Mouse (Mus musculus): ENCODE measurements around the gene Eps15. TPM values are rescaled to one million over a fixed set of nuclear protein-coding genes. Genes with fewer than 3 reads are reported as not detected.

Eps15 gene
- total RNA-seq, 2 experiments from 2014 or later = 53.4 to 62.3 TPM

DNA sequence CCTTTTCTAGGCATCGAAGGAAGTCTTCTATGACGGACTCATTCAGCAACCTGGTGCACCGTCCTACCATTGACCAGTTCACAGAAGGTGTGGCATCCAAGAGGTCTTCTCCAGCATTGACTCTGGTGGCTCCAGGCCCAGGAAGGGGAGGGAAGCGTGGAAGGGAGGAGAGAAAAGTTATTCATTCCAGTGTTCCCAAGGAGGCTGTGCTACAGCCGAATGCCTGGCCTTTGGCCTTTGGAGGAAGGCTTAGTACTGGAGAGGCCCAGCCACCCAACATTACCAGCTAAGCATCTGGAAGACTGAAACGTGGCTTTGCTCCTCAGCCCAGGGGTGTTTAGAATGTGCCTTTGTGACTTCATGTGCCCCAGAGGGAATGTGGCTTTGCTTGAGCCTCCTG is 142.4 kb downstream of the Eps15 start:
- no peak for ATAC-seq (replicated peaks; ENCODE audit: low FRiP score, poor library complexity, severe bottlenecking)

DNA sequence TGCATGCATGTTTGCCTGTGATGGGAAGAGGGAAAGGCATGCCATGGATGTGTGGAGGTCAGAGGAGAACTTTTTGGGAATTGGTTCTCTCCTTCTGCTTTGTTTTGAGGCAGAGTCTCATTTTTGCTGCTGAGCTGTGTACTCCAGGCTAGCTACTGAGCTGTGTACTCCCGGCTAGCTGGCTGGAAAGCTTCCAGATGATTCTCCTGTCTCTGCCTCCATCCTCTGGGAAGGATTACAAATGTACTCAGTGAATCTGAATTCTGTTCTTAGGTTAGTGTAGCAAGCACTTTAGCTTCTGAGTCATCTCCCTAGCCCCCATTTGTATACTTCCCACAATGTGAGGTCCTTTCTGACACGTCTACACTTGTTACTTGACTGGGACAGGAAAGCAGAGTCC is 143.4 kb downstream of the Eps15 start:
- ATAC-seq (replicated peaks; ENCODE audit: low FRiP score, poor library complexity, severe bottlenecking) = no peak

DNA sequence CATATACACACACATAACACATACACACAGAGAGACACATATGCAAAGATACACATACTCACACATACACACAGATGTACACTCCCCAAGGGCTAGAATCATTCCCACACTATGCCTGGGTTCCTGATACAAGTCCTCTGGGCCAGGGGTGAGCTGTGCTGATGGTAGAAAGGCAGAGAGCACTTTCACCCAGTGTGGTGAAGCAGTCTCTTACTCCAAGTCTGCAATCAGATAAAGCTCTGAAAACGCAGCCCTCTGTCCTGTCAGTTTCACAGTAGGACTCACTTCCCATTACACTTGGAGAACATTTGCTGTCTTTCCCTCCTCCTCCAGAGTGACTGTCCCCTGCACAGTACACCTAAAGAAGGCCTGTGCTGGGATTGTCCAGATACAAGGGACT is 147.0 kb downstream of the Eps15 start:
- ATAC-seq (replicated peaks; ENCODE audit: low FRiP score, poor library complexity, severe bottlenecking) = no peak

DNA sequence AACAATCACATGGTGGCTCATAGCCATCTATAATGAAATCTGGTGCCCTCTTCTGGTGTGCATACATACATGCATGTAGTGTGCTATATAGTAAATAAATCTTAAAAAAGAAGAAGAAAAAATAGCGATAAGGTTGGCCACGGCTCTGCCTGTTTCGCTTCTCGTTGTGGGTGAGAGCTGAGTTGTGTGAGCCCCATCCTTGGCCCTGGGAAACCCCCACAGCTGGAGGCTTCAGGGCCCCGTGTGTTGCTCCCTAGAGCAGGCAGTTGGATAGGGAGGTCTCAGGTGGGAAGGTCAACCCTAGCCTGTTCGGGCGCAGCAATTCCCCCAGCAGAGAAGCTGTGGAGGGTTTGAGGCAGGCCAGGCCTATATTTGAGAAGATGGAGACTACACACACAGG is 150.2 kb downstream of the Eps15 start:
- no peak for ATAC-seq (replicated peaks; ENCODE audit: low FRiP score, poor library complexity, severe bottlenecking)

DNA sequence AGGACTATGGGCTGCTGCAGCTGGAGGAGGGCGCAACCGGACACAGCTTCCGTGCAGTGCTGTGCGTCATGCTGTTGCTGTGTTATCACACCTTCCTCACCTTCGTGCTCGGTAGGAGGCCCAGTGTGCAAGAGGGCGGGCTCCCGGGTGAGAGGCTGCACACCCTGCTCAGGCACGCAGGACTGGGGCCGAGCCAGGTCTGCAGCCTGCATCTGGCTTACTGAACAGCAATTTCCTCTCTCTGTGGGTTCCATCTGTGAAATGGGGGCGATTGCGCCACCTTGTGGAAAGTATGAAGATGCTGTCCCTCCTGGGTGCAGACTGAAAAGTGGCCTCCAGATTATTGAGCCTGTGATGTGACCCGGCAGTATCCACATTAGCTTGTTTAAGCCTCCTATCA is 150.8 kb downstream of the Eps15 start:
- ATAC-seq (replicated peaks; ENCODE audit: low FRiP score, poor library complexity, severe bottlenecking) = peak; percentile 74

DNA sequence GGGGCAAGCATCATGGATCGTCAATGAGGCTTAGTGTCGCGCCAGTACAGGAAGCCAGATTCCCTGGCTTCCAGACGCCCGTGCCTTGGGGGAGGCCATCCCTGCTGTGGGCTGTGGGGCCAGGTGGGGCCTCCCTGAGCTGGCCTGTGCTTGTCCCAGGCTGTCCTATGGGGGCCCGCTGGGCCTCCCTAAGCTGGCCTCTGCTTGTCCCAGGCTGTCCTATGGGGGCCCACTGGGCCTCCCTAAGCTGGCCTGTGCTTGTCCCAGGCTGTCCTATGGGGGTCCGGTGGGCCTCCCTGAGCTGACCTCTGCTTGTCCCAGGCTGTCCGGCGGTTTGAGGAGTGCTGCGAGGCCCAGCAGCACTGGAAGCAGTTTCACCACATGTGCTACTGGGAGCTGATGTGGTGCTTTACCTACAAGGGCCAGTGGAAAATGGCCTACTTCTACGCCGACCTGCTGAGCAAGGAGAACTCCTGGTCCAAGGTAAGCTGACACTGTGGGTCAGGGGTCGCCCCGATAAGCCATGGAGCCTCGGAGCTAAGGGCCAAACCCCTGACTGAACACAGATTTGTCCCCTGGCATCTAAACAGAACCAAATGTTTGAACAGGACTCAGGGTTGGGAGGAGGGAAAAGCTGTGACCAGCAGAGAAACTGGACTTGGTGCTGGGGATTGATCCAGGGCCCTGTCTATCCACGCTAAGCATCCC is 152.8 kb downstream of the Eps15 start:
- ATAC-seq (replicated peaks; ENCODE audit: low FRiP score, poor library complexity, severe bottlenecking) = no peak

DNA sequence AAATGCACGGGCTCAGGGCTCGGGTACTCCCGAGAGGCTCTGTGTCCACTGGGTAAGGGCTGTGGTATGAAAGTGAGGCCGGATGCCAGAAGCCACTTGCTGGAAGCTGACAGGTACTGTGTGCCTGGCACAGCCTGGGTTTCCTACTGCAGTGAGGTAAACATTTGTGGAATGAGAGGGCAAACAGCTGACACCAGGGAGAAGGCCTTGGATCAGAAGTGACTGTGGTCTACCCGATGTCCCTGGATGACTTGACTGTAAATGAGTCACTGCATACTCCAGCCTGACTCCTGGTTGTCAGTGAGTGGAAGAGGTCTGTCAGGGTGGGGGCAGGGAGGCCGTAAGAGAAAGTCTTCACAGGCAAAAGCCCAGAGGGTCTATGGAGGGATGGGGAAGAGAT is 153.6 kb downstream of the Eps15 start:
- ATAC-seq (replicated peaks; ENCODE audit: low FRiP score, poor library complexity, severe bottlenecking) = no peak

DNA sequence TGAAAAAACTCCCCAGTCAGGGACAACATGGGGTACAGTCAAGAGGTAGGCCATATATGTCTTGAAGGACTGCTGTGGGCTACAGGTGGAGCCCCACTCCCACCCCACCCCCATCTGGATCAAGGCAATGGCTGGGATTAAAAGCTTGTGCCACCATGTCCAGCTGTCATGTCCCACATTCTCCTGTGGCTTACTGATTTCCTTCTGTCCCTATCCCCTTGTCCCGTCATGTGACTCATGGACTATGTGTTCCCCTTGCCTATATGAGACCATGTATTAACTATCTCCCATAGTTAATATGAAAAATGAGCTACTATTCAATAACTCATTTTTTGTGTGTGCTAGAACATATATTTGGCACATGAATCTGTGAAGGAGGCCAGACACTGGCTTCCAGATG is 154.2 kb downstream of the Eps15 start:
- no peak for ATAC-seq (replicated peaks; ENCODE audit: low FRiP score, poor library complexity, severe bottlenecking)

Other genes with a start within 250 kb of the Eps15 start
- gene Osbpl9, start 78.0 kb upstream of the Eps15 start, total RNA-seq (2015; ENCODE audit: low replicate concordance) = 54.8 and 76.5 TPM in 2 replicates
- gene Osbpl9, start 78.0 kb upstream of the Eps15 start, total RNA-seq (2017; ENCODE audit: low replicate concordance) = 33.3 and 46.8 TPM in 2 replicates
- gene Calr4, start 45.8 kb upstream of the Eps15 start, total RNA-seq (2015; ENCODE audit: low replicate concordance) = not detected in 2 replicates
- gene Calr4, start 45.8 kb upstream of the Eps15 start, total RNA-seq (2017; ENCODE audit: low replicate concordance) = not detected in 2 replicates
- gene Ttc39a, start 126.4 kb downstream of the Eps15 start, total RNA-seq (2015; ENCODE audit: low replicate concordance) = 10.8 and 15.0 TPM in 2 replicates
- gene Ttc39a, start 126.4 kb downstream of the Eps15 start, total RNA-seq (2017; ENCODE audit: low replicate concordance) = 16.7 and 17.4 TPM in 2 replicates
- gene Rnf11, start 204.5 kb downstream of the Eps15 start, total RNA-seq (2015; ENCODE audit: low replicate concordance) = 174 and 177 TPM in 2 replicates
- 241 and 315 TPM in 2 replicates for gene Rnf11, start 204.5 kb downstream of the Eps15 start, total RNA-seq (2017; ENCODE audit: low replicate concordance)